Mouse (Mus musculus): ENCODE results near the gene Ehd2.

DNA sequence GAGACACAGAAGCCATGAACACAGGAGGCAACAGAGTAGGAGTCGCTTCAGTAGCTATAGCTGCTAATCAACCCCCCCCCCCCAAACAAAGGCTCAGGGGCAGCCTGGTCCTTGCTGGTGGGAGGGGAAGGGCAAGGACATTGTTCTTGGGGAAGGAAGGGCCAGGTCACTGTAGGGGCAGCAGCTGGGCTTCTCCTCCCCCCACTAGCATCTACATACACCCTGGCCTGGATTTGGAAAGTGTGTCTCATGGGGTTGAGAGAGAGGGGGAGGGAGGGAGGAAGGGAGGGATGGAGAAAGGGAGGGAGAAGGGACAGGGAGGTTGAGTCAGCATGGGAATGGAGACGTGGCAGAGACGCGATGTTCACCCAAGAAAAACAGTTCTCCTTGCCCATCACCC is 6.7 kb downstream of the Ehd2 start:
- TF ChIP-seq CTCF (IDR thresholded peaks at IDR 0.05; ENCODE audit: low read depth, low read length): no peak
- TF ChIP-seq POLR2A (IDR thresholded peaks at IDR 0.05; ENCODE audit: borderline replicate concordance, low read depth, low read length): no peak

All from bone marrow macrophage, adult 2 months (primary cell).